Mouse (Mus musculus) layer of hippocampus, adult 11-12 months (tissue): ENCODE measurements around the gene Gm13083.
"Not testable (repeated sequence)": the region's sequence is repeated elsewhere in the genome, so short reads cannot be mapped to it uniquely, and the experiment has no call there.

Source experiments
- DNase-seq: peaks from one replicate; pipeline ENCODE4 v3.0.0; 2022; ENCODE audit warnings: low spot score

Gm13083 gene

DNA sequence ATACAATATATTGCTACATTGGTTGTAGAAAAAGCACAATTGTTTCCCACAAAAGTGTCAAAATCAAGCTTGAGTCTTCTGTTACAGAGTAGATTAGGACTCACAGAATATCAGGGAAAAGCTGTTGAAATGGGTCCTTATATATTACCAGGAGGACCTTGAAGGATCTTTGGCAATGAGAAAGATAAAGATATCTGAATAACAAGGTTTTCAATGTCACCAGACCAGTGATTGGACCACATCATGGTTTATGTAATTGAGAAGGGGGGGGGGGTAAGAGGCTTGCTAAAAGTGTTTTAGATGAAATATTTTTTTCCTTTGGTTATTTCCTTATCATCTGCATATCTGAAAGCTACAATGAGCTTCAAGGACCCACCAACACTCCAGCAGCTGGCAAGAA, at the start of gene Gm13083:
TSS of gene Gm13083 (plus strand) at position 301 of the 400 bp plus-strand sequence.
- DNase-seq: not testable (repeated sequence)

DNA sequence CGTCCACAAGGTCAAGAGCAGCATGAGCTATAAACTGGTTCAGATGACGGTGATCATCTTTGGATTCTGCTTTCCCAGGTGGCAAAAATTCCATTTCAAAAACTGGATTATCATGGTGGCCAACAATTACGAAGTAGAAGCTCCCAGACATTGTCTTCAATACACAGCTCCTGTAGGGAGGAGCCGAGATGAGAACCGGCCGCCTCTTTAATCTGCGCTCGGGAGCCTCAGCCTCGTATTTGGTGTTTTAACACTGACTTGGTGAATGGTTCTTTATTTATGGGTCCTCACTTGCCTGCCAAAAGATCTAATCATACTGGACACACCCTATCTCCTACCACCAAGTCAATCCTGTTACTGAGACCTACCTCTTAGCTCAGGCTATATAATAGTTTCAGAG, 2.9 kb upstream of the Gm13083 start:
- DNase-seq: not testable (repeated sequence)

DNA sequence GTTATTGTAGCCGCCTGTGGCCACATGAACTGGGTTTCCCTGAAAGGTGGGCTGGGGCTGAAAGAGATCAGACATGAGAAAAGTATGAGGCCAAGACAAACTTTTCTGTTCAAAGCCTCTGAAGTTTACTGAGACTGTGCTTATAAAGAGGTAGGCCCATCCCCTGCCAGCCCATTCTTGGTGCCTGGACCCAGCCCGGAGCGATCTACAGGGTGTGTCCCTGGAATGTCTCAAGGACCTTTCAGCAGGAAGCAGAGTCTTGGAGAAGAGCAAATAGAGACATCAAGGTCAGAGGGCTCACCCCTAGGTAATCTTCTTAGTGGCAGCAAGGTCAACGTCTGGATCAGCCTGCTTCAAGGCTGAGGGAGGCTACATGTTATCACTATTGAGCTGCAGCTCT, 3.3 kb downstream of the Gm13083 start:
- not testable (repeated sequence) for DNase-seq

DNA sequence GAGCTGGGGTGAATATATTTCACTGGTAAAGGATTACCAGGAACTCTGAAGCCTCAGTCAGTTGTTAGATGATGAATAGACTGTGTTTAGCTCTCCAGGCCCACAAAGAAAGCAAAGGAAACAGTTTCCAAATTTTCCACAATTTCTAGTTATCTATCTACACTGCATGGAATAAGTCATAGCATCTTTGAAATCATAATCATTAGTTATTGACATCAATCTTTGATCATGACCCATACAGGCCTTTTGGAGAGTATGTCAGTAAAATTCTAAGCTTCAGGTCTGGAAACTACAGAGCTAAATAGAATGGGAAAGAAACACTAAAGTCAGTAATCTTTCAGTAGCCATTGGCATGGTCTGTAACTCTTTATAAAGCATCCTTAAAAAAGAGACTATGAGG, 42.3 kb downstream of the Gm13083 start, which contains the start of gene Gm13088:
TSS of gene Gm13088 (minus strand) at position 101 of the 400 bp plus-strand sequence.
- DNase-seq: not testable (repeated sequence)
